Mouse (Mus musculus): ENCODE measurements at regions not wholly inside any gene's neighbourhood (a gene's known extent, or its start where the extent isn't known, plus 50 kb on each side); places are given as distances from the start of the nearest gene placed in this dataset.

GRCm38 (mm10) chr15:67898959-67899403 is 1398.3 kb upstream of the Lrrc6 start:
- no peaks in the 10 kb centered on the region for H3K4me1 ChIP-seq (replicated peaks)
- H3K27me3 ChIP-seq: no peaks in the 10 kb centered on the region
- 67% methylated on average over 3 of the region's 3 CpGs for WGBS
- no peak overlapping the region for H3K4me3 ChIP-seq
- H3K9me3 ChIP-seq (replicated peaks): no peaks in the 10 kb centered on the region
- H3K36me3 ChIP-seq: no peaks in the 10 kb centered on the region
- no peak overlapping the region for H3K9ac ChIP-seq
- H3K27ac ChIP-seq: peak overlapping the region; percentile 40; the same call in 1 of the 2 replicates
- H3K4me2 ChIP-seq: no peak overlapping the region
- no peak for ATAC-seq (replicated peaks; ENCODE audit: insufficient number of reproducible peaks, insufficient read depth, low FRiP score, low read depth)

- Histone ChIP-seq H3K27me3 (no peaks in the 10 kb centered on the region), H3K36me3 (no peaks in the 10 kb centered on the region), H3K4me2 (no peak overlapping the region), H3K4me1 (replicated peaks) (no peaks in the 10 kb centered on the region), H3K27ac (no peak overlapping the region), H3K4me3 (no peak overlapping the region), H3K9me3 (replicated peaks) (no peaks in the 10 kb centered on the region), H3K9ac (no peak overlapping the region)
- no peak for ATAC-seq (replicated peaks; ENCODE audit: insufficient number of reproducible peaks, insufficient read depth, low FRiP score, low read depth)
- WGBS: 66% methylated on average over 3 of the region's 3 CpGs
Measured at GRCm38 (mm10) chr15:67892066-67892465, 1391.4 kb upstream of the Lrrc6 start.

- Histone ChIP-seq H3K9me3 (replicated peaks) (no peaks in the 10 kb centered on the region), H3K4me1 (replicated peaks) (no peaks in the 10 kb centered on the region), H3K27me3 (no peaks in the 10 kb centered on the region), H3K4me2 (no peak overlapping the region), H3K27ac (no peak overlapping the region), H3K9ac (no peak overlapping the region), H3K36me3 (no peaks in the 10 kb centered on the region), H3K4me3 (no peak overlapping the region)
- 74% methylated on average over 3 of the region's 3 CpGs for WGBS
- no peak for ATAC-seq (replicated peaks; ENCODE audit: insufficient number of reproducible peaks, insufficient read depth, low FRiP score, low read depth)
Measured at GRCm38 (mm10) chr15:67890612-67891304, 1390.0 kb upstream of the Lrrc6 start.

- no peak for ATAC-seq (replicated peaks; ENCODE audit: insufficient number of reproducible peaks, insufficient read depth, low FRiP score, low read depth)
- no peak overlapping the region for H3K27ac ChIP-seq
- H3K9ac ChIP-seq: no peak overlapping the region
- H3K4me3 ChIP-seq: no peak overlapping the region
- no peaks in the 10 kb centered on the region for H3K36me3 ChIP-seq
- H3K27me3 ChIP-seq: no peaks in the 10 kb centered on the region
- no peaks in the 10 kb centered on the region for H3K4me1 ChIP-seq (replicated peaks)
- no peak overlapping the region for H3K4me2 ChIP-seq
- H3K9me3 ChIP-seq (replicated peaks): no peaks in the 10 kb centered on the region
Measured at GRCm38 (mm10) chr15:67888548-67888947, 1387.8 kb upstream of the Lrrc6 start.

- Histone ChIP-seq H3K4me3 (no peak overlapping the region), H3K4me1 (replicated peaks) (no peaks in the 10 kb centered on the region), H3K4me2 (no peak overlapping the region), H3K27me3 (no peaks in the 10 kb centered on the region), H3K27ac (no peak overlapping the region), H3K9ac (no peak overlapping the region), H3K9me3 (replicated peaks) (no peaks in the 10 kb centered on the region), H3K36me3 (no peaks in the 10 kb centered on the region)
- WGBS: 25% methylated on average over 1 of the region's 1 CpGs
- ATAC-seq (replicated peaks; ENCODE audit: insufficient number of reproducible peaks, insufficient read depth, low FRiP score, low read depth): no peak
Measured at GRCm38 (mm10) chr15:67855291-67855690, 1354.6 kb upstream of the Lrrc6 start.

- H3K9me3 ChIP-seq (replicated peaks): no peaks in the 10 kb centered on the region
- H3K9ac ChIP-seq: no peak overlapping the region
- no peaks in the 10 kb centered on the region for H3K36me3 ChIP-seq
- no peak overlapping the region for H3K4me2 ChIP-seq
- no peaks in the 10 kb centered on the region for H3K4me1 ChIP-seq (replicated peaks)
- no peak for ATAC-seq (replicated peaks; ENCODE audit: insufficient number of reproducible peaks, insufficient read depth, low FRiP score, low read depth)
- H3K4me3 ChIP-seq: no peak overlapping the region
- no peaks in the 10 kb centered on the region for H3K27me3 ChIP-seq
- H3K27ac ChIP-seq: no peak overlapping the region
- 64% methylated on average over 3 of the region's 3 CpGs for WGBS
Measured at GRCm38 (mm10) chr15:67850118-67850517, 1349.4 kb upstream of the Lrrc6 start.

- 77% methylated on average over 2 of the region's 2 CpGs for WGBS
- no peaks in the 10 kb centered on the region for H3K9me3 ChIP-seq (replicated peaks)
- no peak overlapping the region for H3K4me3 ChIP-seq
- H3K9ac ChIP-seq: no peak overlapping the region
- no peak overlapping the region for H3K4me2 ChIP-seq
- no peaks in the 10 kb centered on the region for H3K27me3 ChIP-seq
- no peak overlapping the region for H3K27ac ChIP-seq
- H3K4me1 ChIP-seq (replicated peaks): no peaks in the 10 kb centered on the region
- H3K36me3 ChIP-seq: no peaks in the 10 kb centered on the region
- ATAC-seq (replicated peaks; ENCODE audit: insufficient number of reproducible peaks, insufficient read depth, low FRiP score, low read depth): no peak
Measured at GRCm38 (mm10) chr15:67845707-67846106, 1345.0 kb upstream of the Lrrc6 start.

GRCm38 (mm10) chr15:67840671-67841070 is 1340.0 kb upstream of the Lrrc6 start:
- H3K4me1 ChIP-seq (replicated peaks): no peaks in the 10 kb centered on the region
- H3K9ac ChIP-seq: no peak overlapping the region
- H3K4me2 ChIP-seq: no peak overlapping the region
- WGBS: 73% methylated on average over 3 of the region's 3 CpGs
- H3K27me3 ChIP-seq: no peaks in the 10 kb centered on the region
- no peaks in the 10 kb centered on the region for H3K36me3 ChIP-seq
- no peaks in the 10 kb centered on the region for H3K9me3 ChIP-seq (replicated peaks)
- no peak for ATAC-seq (replicated peaks; ENCODE audit: insufficient number of reproducible peaks, insufficient read depth, low FRiP score, low read depth)
- no peak overlapping the region for H3K4me3 ChIP-seq
- no peak overlapping the region for H3K27ac ChIP-seq

- WGBS: 65% methylated on average over 4 of the region's 4 CpGs
- Histone ChIP-seq H3K9me3 (replicated peaks) (no peaks in the 10 kb centered on the region), H3K36me3 (no peaks in the 10 kb centered on the region), H3K27me3 (no peaks in the 10 kb centered on the region), H3K27ac (no peak overlapping the region), H3K4me3 (no peak overlapping the region), H3K4me1 (replicated peaks) (no peaks in the 10 kb centered on the region), H3K9ac (no peak overlapping the region), H3K4me2 (no peak overlapping the region)
- no peak for ATAC-seq (replicated peaks; ENCODE audit: insufficient number of reproducible peaks, insufficient read depth, low FRiP score, low read depth)
Measured at GRCm38 (mm10) chr15:67825796-67826484, 1325.2 kb upstream of the Lrrc6 start.

- WGBS: 66% methylated on average over 3 of the region's 3 CpGs
- no peak overlapping the region for H3K4me3 ChIP-seq
- H3K9me3 ChIP-seq (replicated peaks): no peaks in the 10 kb centered on the region
- H3K27ac ChIP-seq: no peak overlapping the region
- no peak overlapping the region for H3K9ac ChIP-seq
- ATAC-seq (replicated peaks; ENCODE audit: insufficient number of reproducible peaks, insufficient read depth, low FRiP score, low read depth): no peak
- H3K36me3 ChIP-seq: no peaks in the 10 kb centered on the region
- no peaks in the 10 kb centered on the region for H3K4me1 ChIP-seq (replicated peaks)
- H3K27me3 ChIP-seq: no peaks in the 10 kb centered on the region
- H3K4me2 ChIP-seq: no peak overlapping the region
Measured at GRCm38 (mm10) chr15:67823226-67823625, 1322.5 kb upstream of the Lrrc6 start.

- Histone ChIP-seq H3K27me3 (no peaks in the 10 kb centered on the region), H3K9me3 (replicated peaks) (no peaks in the 10 kb centered on the region), H3K36me3 (no peaks in the 10 kb centered on the region), H3K4me2 (no peak overlapping the region), H3K27ac (no peak overlapping the region), H3K4me3 (no peak overlapping the region), H3K9ac (no peak overlapping the region), H3K4me1 (replicated peaks) (no peaks in the 10 kb centered on the region)
- ATAC-seq (replicated peaks; ENCODE audit: insufficient number of reproducible peaks, insufficient read depth, low FRiP score, low read depth): no peak
- 72% methylated on average over 1 of the region's 1 CpGs for WGBS
Measured at GRCm38 (mm10) chr15:67799871-67800270, 1299.2 kb upstream of the Lrrc6 start.

- Histone ChIP-seq H3K27me3 (no peaks in the 10 kb centered on the region), H3K4me1 (replicated peaks) (no peaks in the 10 kb centered on the region)
- WGBS: 66% methylated on average over 2 of the region's 2 CpGs
Measured at GRCm38 (mm10) chr15:67795578-67795977, 1294.9 kb upstream of the Lrrc6 start.

More at GRCm38 (mm10) chr15:67795578-67795977, 1294.9 kb upstream of the Lrrc6 start:
- Histone ChIP-seq H3K9me3 (replicated peaks) (no peaks in the 10 kb centered on the region), H3K9ac (no peak overlapping the region), H3K27ac (no peak overlapping the region), H3K4me3 (no peak overlapping the region), H3K4me2 (no peak overlapping the region), H3K36me3 (no peaks in the 10 kb centered on the region)
- no peak for ATAC-seq (replicated peaks; ENCODE audit: insufficient number of reproducible peaks, insufficient read depth, low FRiP score, low read depth)
